Mouse (Mus musculus) thymus, postnatal 10 days (tissue): ENCODE measurements around the gene Xirp1.
"Not testable (repeated sequence)": the region's sequence is repeated elsewhere in the genome, so short reads cannot be mapped to it uniquely, and the experiment has no call there.

Source experiments
- DNase-seq, 2 experiments: peaks; one replicate each; pipeline ENCODE4 v3.0.0; 2021; ENCODE audit warnings: low spot score in 2 of 2

Xirp1 gene

GRCm38 (mm10) chr9:120020285-120020890 is 3.0 kb downstream of the Xirp1 start:
- DNase-seq = peak; percentile 58 to 78

- no peak for DNase-seq
Observed at GRCm38 (mm10) chr9:120016956-120017355, 6.4 kb downstream of the Xirp1 start.

- no peak for DNase-seq
Observed at GRCm38 (mm10) chr9:120014828-120015227, 8.6 kb downstream of the Xirp1 start.

- DNase-seq = no peak
Observed at GRCm38 (mm10) chr9:120013251-120013820, 10.1 kb downstream of the Xirp1 start.

GRCm38 (mm10) chr9:120012781-120013180 is 10.6 kb downstream of the Xirp1 start:
- DNase-seq = no peak

GRCm38 (mm10) chr9:120012161-120012560 is 11.2 kb downstream of the Xirp1 start:
- not testable (repeated sequence) for DNase-seq

- peak; percentile 46 to 72 for DNase-seq
Observed at GRCm38 (mm10) chr9:120011533-120011932, 11.9 kb downstream of the Xirp1 start.

GRCm38 (mm10) chr9:120010781-120011511 is 12.5 kb downstream of the Xirp1 start:
- peak; percentile 93 to 96 for DNase-seq

GRCm38 (mm10) chr9:120009871-120010270 is 13.5 kb downstream of the Xirp1 start:
- no peak for DNase-seq

- no peak for DNase-seq
Observed at GRCm38 (mm10) chr9:120009226-120009841, 14.1 kb downstream of the Xirp1 start.

GRCm38 (mm10) chr9:120007833-120008232 is 15.6 kb downstream of the Xirp1 start:
- DNase-seq = no peak

GRCm38 (mm10) chr9:120005936-120006335 is 17.5 kb downstream of the Xirp1 start:
- DNase-seq = no peak

- no peak for DNase-seq
Observed at GRCm38 (mm10) chr9:120002893-120003292, 20.5 kb downstream of the Xirp1 start.

GRCm38 (mm10) chr9:120001945-120002725 is 21.3 kb downstream of the Xirp1 start:
- DNase-seq = peak; percentile 71 to 73

- no peak for DNase-seq
Observed at GRCm38 (mm10) chr9:120000761-120001160, 22.6 kb downstream of the Xirp1 start.

- DNase-seq = no peak
Observed at GRCm38 (mm10) chr9:119999636-120000035, 23.8 kb downstream of the Xirp1 start.

- no peak for DNase-seq
Observed at GRCm38 (mm10) chr9:119998776-119999175, 24.6 kb downstream of the Xirp1 start.

- no peak for DNase-seq
Observed at GRCm38 (mm10) chr9:119996080-119996479, 27.3 kb downstream of the Xirp1 start.

- DNase-seq = no peak
Observed at GRCm38 (mm10) chr9:119994207-119994606, 29.2 kb downstream of the Xirp1 start.

- no peak for DNase-seq
Observed at GRCm38 (mm10) chr9:119993092-119993844, 30.1 kb downstream of the Xirp1 start.

- no peak for DNase-seq
Observed at GRCm38 (mm10) chr9:119991310-119991709, 32.1 kb downstream of the Xirp1 start.
